7 mouse cellular contexts compared by ENCODE assay signal in the genomic region with DNA sequence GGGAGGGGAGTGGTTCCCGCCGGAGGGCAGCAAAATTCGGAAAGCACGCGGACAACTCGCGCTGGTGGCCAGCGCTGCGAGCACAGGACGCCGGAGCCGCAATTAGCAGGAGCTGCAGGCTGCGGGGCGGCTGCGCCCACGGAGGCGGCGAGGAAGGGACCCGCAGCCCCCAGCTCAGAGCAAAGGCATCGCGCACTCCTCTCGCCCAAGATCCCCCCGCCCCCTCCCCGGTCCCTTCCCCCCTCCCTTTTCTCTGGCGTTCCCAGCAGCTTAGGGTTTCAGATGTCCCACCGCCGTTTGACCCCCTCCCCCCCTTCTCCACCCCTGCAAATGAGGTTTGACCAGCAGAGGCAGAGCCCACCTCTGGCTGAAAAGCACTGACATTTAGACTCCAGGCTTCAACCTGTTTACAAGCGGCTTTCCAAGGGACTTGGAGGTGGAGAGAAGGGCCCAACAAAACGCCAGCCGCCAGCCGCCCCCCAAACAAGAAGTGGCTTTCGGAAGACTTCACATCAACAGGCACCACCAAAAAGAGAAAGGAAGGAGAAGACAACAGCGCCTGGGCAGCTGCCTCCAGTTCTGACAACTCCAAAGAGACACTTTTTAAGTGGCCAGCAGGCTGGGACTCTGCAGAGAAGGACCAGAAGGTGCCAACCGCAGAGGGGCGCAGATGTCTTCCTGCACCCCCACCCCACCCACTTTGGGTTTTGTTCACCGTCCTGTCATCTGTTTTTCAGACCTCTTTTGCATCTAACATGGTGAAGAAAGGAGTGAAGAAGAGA. TPM values are rescaled to one million over a fixed set of nuclear protein-coding genes. Genes with fewer than 3 reads are reported as not detected.
DNase-seq lines count a peak whose midpoint lies in the region; ATAC-seq lines count a peak whose summit lies in the region.

No protein-coding gene starts in this region.

- peak overlapping the region; percentile 62 for H3K4me3 ChIP-seq in embryonic facial prominence, embryonic 13.5 days
- H3K4me3 ChIP-seq in hindbrain, embryonic 14.5 days (replicated peaks; ENCODE audit: low read length): peak overlapping the region; percentile 44
- peak overlapping the region; percentile 37 for H3K4me3 ChIP-seq in liver, embryonic 15.5 days (replicated peaks)

- peak; percentile 8 for DNase-seq in right cerebral cortex, adult 18-20 months
- no peak for DNase-seq in right cerebral cortex, postnatal 36 days (ENCODE audit: low spot score in 2 of 2)
- DNase-seq in hindbrain, embryonic 14.5 days (ENCODE audit: low spot score): peak; percentile 37
- DNase-seq in right cerebral cortex, postnatal 10 days (ENCODE audit: low spot score in 2 of 2): peak; percentile 29 to 36
- DNase-seq in thymus, postnatal 10 days (ENCODE audit: low spot score in 2 of 2): no peak

- peak overlapping the region; percentile 84 for H3K4me2 ChIP-seq in embryonic facial prominence, embryonic 13.5 days
- peak overlapping the region; percentile 89 for H3K4me2 ChIP-seq in hindbrain, embryonic 14.5 days (replicated peaks)
- peak overlapping the region; percentile 54 for H3K4me2 ChIP-seq in liver, embryonic 15.5 days

- peak; percentile 60; the same call in 1 of the 2 replicates for ATAC-seq in embryonic facial prominence, embryonic 13.5 days (ENCODE audit: insufficient number of reproducible peaks, insufficient read depth, low FRiP score, low TSS enrichment, low read depth)
- peak; percentile 74; the same call in 1 of the 2 replicates for ATAC-seq in hindbrain, embryonic 14.5 days (ENCODE audit: low FRiP score)
- ATAC-seq in liver, embryonic 15.5 days (ENCODE audit: insufficient read depth): no peak

- H3K27me3 ChIP-seq in embryonic facial prominence, embryonic 13.5 days: 0 out of 2 replicates have a peak, but pooled peaks cover 7% of the 10 kb centered on the region
- H3K27me3 ChIP-seq in hindbrain, embryonic 14.5 days (ENCODE audit: control insufficient read depth, insufficient read depth, low read length): peaks cover 44% of the 10 kb centered on the region
- peaks cover 47% of the 10 kb centered on the region for H3K27me3 ChIP-seq in liver, embryonic 15.5 days

- peak overlapping the region; percentile 77 for H3K9ac ChIP-seq in embryonic facial prominence, embryonic 13.5 days
- peak overlapping the region; percentile 51 for H3K9ac ChIP-seq in hindbrain, embryonic 14.5 days
- H3K9ac ChIP-seq in liver, embryonic 15.5 days: no peak overlapping the region

- no peaks in the 10 kb centered on the region for H3K36me3 ChIP-seq in embryonic facial prominence, embryonic 13.5 days
- H3K36me3 ChIP-seq in hindbrain, embryonic 14.5 days (replicated peaks; ENCODE audit: control insufficient read depth, insufficient read depth): no peaks in the 10 kb centered on the region
- H3K36me3 ChIP-seq in liver, embryonic 15.5 days (replicated peaks): no peaks in the 10 kb centered on the region

- peak overlapping the region; percentile 83 for H3K27ac ChIP-seq in embryonic facial prominence, embryonic 13.5 days
- H3K27ac ChIP-seq in hindbrain, embryonic 14.5 days: no peak overlapping the region
- H3K27ac ChIP-seq in liver, embryonic 15.5 days (replicated peaks): no peak overlapping the region

- WGBS in embryonic facial prominence, embryonic 13.5 days: under 1% methylated on average over 34 of the region's 36 CpGs
- WGBS in hindbrain, embryonic 14.5 days: 1% methylated on average over 28 of the region's 36 CpGs
- under 1% methylated on average over 36 of the region's 36 CpGs for WGBS in liver, embryonic 15.5 days (ENCODE audit: insufficient replicate concordance)

- no peaks in the 10 kb centered on the region for H3K9me3 ChIP-seq in embryonic facial prominence, embryonic 13.5 days
- no peaks in the 10 kb centered on the region for H3K9me3 ChIP-seq in hindbrain, embryonic 14.5 days (ENCODE audit: control insufficient read depth, low read length)
- H3K9me3 ChIP-seq in liver, embryonic 15.5 days (replicated peaks): no peaks in the 10 kb centered on the region

- peaks cover 13% of the 10 kb centered on the region; the same call in 1 of the 2 replicates for H3K4me1 ChIP-seq in embryonic facial prominence, embryonic 13.5 days
- peaks cover 21% of the 10 kb centered on the region for H3K4me1 ChIP-seq in hindbrain, embryonic 14.5 days (replicated peaks; ENCODE audit: control insufficient read depth, insufficient read depth, low read length)
- H3K4me1 ChIP-seq in liver, embryonic 15.5 days (replicated peaks): no peaks in the 10 kb centered on the region

RNA-seq across cellular contexts. Expression of gene Fgf10, which starts 44.9 kb away (rescaled TPM):
- 9.7 and 10.5 TPM in 2 replicates for polyA plus RNA-seq in embryonic facial prominence, embryonic 13.5 days (2015; fragmentation: Nextera tagmentation; extraction: Ambion mirVana)
- 2.6 and 3.9 TPM in 2 replicates for polyA plus RNA-seq in hindbrain, embryonic 14.5 days (2014; fragmentation: Nextera tagmentation; extraction: Ambion mirVana)
- polyA plus RNA-seq in liver, embryonic 15.5 days (2015; fragmentation: Nextera tagmentation; extraction: Ambion mirVana): 0.07 and 0.13 TPM in 2 replicates

Comparison
In these comparisons a context has a peak if more than half of its experiments do, and no peak if none do; other contexts are left out.
1. DNase-seq: peak in right cerebral cortex, adult 18-20 months (single experiment), hindbrain, embryonic 14.5 days (single experiment) and right cerebral cortex, postnatal 10 days (2 of 2); none in right cerebral cortex, postnatal 36 days (0 of 2) and thymus, postnatal 10 days (0 of 2).
2. Peak in every context shown above with its lines, with median percentiles within 50 percentile points of each other: H3K4me2 ChIP-seq and H3K4me3 ChIP-seq.